Mouse (Mus musculus): ENCODE measurements at regions not wholly inside any gene's neighbourhood (a gene's known extent, or its start where the extent isn't known, plus 50 kb on each side); places are given as distances from the start of the nearest gene placed in this dataset.
"Not testable (repeated sequence)": the region's sequence is repeated elsewhere in the genome, so short reads cannot be mapped to it uniquely, and the experiment has no call there.

DNA sequence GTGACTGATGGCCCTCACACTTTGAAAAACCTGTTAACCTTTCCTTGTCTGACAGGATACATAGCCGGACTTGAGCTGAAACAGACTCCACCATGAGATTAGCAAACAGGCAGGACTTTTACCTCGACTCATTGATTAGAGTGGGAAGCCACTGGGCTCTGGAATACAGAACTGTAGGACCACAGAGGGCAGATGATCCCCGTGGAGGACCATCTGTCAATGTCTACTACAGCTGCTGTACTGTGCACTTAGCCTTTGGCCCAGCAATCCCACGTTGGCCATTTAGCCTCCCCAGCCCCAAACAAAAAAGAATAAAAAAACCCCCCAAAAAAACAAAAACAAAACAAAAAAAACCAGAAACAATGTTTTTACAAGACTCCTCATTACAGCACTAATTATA, 103.9 kb upstream of the Dazl start:
- no peak for DNase-seq (ENCODE audit: low spot score)

DNA sequence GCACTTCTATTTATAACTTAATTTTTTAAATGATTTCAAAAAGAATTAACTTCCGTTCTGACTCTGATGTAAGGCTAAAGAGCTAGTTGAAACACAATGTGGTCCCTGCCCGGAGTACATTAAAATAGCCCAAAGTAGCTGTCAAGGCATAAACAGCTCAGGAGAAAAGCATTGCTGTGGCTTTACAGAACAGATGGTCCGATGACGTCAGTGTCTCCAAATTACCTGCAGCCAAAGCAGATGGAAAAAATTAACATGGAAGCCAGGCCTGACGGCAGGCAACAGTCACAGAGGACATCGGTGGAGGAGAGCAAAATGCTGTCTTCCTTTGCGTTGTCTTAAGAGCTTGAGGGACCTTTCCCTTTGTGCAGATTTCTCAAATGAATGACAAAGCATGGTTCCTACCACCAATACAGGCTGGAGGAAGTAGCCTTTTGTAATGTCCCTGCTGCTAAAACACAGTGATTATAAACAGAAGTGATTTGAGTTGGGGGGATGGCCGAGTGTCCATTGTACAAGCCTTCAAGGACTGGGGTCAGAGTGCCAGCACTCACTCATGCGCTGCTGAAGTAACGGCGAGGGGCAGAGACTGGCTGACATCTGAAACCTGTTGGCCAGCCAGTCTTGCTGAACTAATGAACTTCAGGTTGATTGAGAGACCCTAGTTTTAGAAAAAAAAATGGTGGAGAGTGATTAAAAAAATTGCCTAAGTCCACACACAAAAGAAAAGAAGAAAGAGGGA, 101.8 kb upstream of the Plcl2 start:
- DNase-seq (ENCODE audit: low spot score): no peak

- no peak for DNase-seq (ENCODE audit: low spot score)
Observed at GRCm38 (mm10) chr17:50408581-50408980, 100.6 kb upstream of the Plcl2 start.

DNA sequence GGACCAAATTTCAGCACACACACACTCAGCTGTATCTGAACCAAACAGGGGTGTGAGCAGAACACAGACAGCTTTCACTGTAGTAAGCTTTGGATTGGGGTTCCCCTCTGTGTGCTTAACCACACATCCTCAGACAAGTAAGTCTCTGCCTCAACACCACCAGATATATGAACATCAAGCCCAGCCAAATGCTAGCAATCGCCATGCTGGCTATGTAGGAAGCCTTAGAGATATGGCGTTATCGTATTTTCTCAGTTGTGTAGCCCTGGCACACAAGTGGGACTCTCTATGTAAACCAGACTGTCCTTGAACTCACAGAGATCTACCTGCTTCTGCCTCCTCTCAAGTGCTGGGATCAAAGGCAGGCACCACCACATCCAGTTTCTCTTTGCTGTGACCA, 99.9 kb upstream of the Plcl2 start:
- DNase-seq (ENCODE audit: low spot score): no peak

GRCm38 (mm10) chr17:50409895-50410294, 99.3 kb upstream of the Plcl2 start:
- no peak for DNase-seq (ENCODE audit: low spot score)

DNA sequence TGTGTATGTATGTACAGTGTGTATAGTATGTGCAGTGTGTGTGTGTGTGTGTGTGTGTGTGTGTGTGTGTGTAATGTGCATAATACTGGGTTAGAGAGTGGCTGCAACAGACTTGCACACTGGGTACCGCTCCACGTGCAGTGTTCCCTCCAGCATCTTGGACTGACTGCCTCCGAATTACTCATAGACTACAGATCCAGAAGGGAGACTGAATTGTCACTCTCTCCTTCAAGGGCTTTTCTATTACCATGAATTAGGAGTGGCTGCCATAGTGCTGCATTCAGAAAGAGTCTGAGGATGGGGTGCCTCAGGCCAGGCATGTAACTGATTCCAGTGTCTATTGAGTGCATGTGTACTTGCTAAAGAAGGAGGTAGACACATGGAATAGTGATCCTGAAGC, 98.9 kb upstream of the Plcl2 start:
- no peak for DNase-seq (ENCODE audit: low spot score)

- DNase-seq (ENCODE audit: low spot score): no peak
Observed at GRCm38 (mm10) chr17:50412446-50412845, 96.8 kb upstream of the Plcl2 start.

- DNase-seq (ENCODE audit: low spot score): no peak
Observed at GRCm38 (mm10) chr17:50413916-50414315, 95.3 kb upstream of the Plcl2 start.

GRCm38 (mm10) chr17:50415331-50416005, 93.7 kb upstream of the Plcl2 start:
- peak; percentile 10 for DNase-seq (ENCODE audit: low spot score)

DNA sequence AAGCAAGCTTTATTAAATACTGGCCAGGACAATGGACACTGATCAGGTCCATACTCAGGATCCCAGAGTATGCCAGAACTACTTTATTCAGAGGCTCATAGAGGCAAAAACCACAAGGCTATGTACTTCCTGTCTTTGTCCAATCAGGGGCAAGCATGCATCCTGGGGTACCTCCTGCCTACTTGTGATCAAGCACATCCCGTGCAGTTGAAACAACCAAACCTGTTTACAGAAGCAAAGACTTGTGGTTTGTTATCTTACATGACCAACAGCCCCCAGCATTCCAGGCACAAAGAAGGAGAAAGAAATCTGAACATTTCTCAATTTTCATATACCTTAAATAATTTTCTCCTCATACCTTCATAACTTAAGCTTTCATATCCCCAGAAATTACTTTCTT, 93.1 kb upstream of the Plcl2 start:
- DNase-seq (ENCODE audit: low spot score): peak; percentile 21

- no peak for DNase-seq (ENCODE audit: low spot score)
Observed at GRCm38 (mm10) chr17:50416538-50417113, 92.6 kb upstream of the Plcl2 start.

DNA sequence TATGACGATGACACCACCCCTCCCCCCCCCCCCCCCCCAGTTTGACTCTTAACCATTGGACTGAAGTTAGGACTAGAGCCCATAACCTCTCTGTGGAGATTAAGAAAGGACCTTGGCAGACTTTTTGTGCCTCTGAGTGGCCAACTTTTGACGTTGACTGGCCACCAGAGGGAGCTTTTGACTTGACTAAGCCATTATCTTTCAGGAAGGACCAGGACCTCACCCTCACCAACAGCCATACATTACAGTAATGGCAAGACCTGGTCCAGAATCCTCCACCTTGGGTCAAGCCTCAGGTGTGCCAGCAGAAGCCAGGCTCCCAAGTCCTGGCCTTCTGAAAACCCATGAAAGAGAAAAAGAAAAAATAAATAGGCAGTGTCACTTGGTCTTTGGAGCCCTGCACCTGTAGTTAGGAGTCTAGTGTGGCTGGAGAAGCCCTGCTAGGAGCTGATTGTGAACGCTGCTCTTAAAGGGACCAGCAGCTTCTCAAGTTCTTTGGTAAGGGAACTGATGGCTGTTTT, 90.3 kb upstream of the Plcl2 start:
- DNase-seq (ENCODE audit: low spot score): peak; percentile 67

- DNase-seq (ENCODE audit: low spot score): not testable (repeated sequence)
Observed at GRCm38 (mm10) chr17:50419551-50419950, 89.7 kb upstream of the Plcl2 start.

GRCm38 (mm10) chr17:50419966-50420365, 89.2 kb upstream of the Plcl2 start:
- no peak for DNase-seq (ENCODE audit: low spot score)

GRCm38 (mm10) chr17:50420690-50421089, 88.5 kb upstream of the Plcl2 start:
- no peak for DNase-seq (ENCODE audit: low spot score)

- DNase-seq (ENCODE audit: low spot score): no peak
Observed at GRCm38 (mm10) chr17:50421476-50421875, 87.7 kb upstream of the Plcl2 start.

GRCm38 (mm10) chr17:50425110-50425509, 84.1 kb upstream of the Plcl2 start:
- DNase-seq (ENCODE audit: low spot score): no peak

DNA sequence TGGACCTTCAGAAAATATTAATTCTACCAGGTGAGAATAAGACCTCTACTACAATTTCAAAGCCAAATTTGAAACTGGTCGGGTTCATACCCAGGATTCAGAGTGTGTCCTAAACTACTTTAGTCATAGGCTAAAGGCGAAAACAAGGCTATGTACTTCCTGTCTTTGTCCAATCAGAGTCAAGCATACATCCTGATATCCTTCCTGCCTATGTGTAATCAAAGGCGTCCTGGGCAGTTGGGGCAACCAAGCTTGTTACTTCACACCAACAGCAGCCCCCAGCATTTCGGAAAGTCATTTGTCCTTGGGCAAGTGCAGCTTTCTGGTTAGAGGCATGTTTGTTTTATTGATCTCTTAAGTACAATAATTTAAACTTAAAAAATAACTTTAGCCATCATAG, 83.7 kb upstream of the Plcl2 start:
- DNase-seq (ENCODE audit: low spot score): no peak

DNA sequence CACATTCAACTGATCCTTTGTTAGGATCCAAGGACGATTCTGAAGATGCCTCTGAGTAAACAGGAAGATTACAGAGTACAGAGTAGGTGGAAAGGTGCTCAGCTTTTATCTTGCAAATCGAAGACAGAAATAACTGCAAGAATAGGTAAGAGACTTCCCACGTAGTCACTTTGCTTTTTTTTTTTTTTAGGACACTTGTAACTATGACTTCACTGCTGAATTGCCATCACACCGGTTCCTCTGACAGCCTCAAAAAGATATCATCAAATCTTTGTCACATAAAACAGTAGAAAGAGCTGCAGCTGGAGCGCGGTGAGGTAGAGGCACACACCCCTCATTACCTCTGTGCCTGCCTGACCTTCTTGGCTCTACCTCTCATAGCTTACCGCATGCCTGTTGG, 83.1 kb upstream of the Plcl2 start:
- peak; percentile 43 for DNase-seq (ENCODE audit: low spot score)

DNA sequence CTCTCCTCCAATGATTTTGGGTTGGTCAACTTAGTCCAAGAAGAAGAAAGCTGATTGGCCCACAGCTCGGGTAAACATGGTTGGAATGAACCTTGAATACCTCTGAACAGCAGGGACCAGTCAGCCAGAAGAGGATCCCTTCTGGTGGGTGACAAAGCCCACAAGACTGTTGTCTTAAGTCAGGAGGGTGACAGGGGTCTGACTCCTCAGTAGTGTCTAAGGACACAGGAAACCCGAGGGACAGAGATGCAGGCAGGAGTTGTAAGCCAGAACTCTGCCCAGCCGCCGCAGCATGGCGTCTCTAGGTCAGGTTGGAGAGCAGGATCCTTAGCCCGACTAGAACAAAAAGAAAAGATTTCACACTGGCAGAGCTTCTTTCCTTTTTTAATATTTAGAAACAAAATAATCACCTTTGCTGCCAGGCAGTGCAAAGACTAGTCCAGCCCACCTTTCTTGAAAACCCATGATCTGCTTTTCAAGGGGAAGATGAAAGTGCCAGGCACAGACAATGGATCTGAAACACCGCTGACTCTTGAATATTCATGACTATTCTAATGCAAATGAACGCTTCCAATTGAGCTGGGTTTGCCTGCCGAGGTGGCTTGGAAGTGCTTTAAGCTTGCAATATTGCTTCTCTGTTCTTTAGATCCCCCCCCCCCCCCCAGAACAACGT, 81.7 kb upstream of the Plcl2 start:
- DNase-seq (ENCODE audit: low spot score): no peak

GRCm38 (mm10) chr17:50428004-50428560, 81.1 kb upstream of the Plcl2 start:
- no peak for DNase-seq (ENCODE audit: low spot score)

DNA sequence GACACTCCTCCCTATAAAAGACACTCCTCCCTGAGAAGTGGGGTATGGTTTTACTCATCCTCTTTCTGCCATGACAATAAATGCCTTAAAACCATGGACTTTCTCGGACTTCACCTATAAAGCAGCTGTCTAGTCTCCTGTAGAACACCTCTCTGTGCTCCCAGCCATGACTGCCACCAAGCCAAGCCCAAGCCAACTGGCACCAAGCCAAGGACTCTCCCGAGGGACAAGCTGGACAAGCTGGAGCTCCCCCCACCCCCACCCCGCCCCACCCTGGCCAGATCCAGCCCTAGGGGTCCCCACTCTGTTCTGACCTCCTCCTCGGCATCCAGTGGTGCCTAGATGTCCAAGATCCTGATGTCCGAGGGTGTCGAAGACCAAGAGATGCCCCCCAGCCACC, 76.6 kb upstream of the Plcl2 start:
- no peak for DNase-seq (ENCODE audit: low spot score)

All from thymus, postnatal 0 days (tissue).